Mouse (Mus musculus) heart, embryonic 12.5 days (tissue): ENCODE results near the gene Sh3bp1. TPM values are rescaled to one million over a fixed set of nuclear protein-coding genes. Genes with fewer than 3 reads are reported as not detected.

Source experiments
- ATAC-seq: fragments of 200-750 bp; cut with Nextera tagmentation; 2 replicates; pipeline ENCODE4 v1.8.0; 2017; ENCODE audit warnings: moderate TSS enrichment, moderate library complexity; ENCODE audit not compliant: insufficient number of reproducible peaks, low FRiP score
- H3K27ac ChIP-seq: fragments of 300-500 bp; sonication (generic); 2 replicates; pipeline ENCODE4 v1.5.1; 2016; ENCODE audit warnings: mild to moderate bottlenecking, moderate library complexity; ENCODE audit not compliant: poor library complexity, severe bottlenecking
- H3K27me3 ChIP-seq: fragments of 300-500 bp; sonication (generic); replicated peaks from 2 replicates; pipeline ENCODE4 v1.6.1; 2016; ENCODE audit warnings: mild to moderate bottlenecking, moderate library complexity
- H3K36me3 ChIP-seq: fragments of 300-500 bp; sonication (generic); 2 replicates; pipeline ENCODE4 v1.6.1; 2016; ENCODE audit warnings: mild to moderate bottlenecking, moderate library complexity
- H3K4me1 ChIP-seq: fragments of 300-500 bp; sonication (generic); replicated peaks from 2 replicates; pipeline ENCODE4 v1.6.1; 2016; ENCODE audit warnings: mild to moderate bottlenecking
- H3K4me2 ChIP-seq: fragments of 300-500 bp; sonication (generic); 2 replicates; pipeline ENCODE4 v1.6.1; 2016; ENCODE audit warnings: mild to moderate bottlenecking, moderate library complexity
- H3K4me3 ChIP-seq: fragments of 300-500 bp; sonication (generic); 2 replicates; pipeline ENCODE4 v1.5.1; 2016; ENCODE audit warnings: mild to moderate bottlenecking
- H3K9ac ChIP-seq: fragments of 300-500 bp; sonication (generic); 2 replicates; pipeline ENCODE4 v1.6.1; 2016; ENCODE audit warnings: mild to moderate bottlenecking, moderate library complexity
- H3K9me3 ChIP-seq: fragments of 300-500 bp; sonication (generic); replicated peaks from 2 replicates; pipeline ENCODE4 v1.6.1; 2016; ENCODE audit warnings: mild to moderate bottlenecking, moderate library complexity
- WGBS: fragments of 180-500 bp; shearing (Covaris S2); methylation state at CpG from one replicate; pipeline ENCODE4 v1.1.7; 2016; 5-methylcytosine and 5-hydroxymethylcytosine counted together
- polyA plus RNA-seq: library from polyadenylated mRNA; unstranded; fragments of >200 nt; fragmentation: Nextera tagmentation; extraction: Ambion mirVana; gene quantifications from 2 replicates; pipeline ENCODE4 v1.2.1, GENCODE M21; 2016

Sh3bp1 gene
- polyA plus RNA-seq, 1 experiment from 2014 or later = 26.2 TPM

DNA sequence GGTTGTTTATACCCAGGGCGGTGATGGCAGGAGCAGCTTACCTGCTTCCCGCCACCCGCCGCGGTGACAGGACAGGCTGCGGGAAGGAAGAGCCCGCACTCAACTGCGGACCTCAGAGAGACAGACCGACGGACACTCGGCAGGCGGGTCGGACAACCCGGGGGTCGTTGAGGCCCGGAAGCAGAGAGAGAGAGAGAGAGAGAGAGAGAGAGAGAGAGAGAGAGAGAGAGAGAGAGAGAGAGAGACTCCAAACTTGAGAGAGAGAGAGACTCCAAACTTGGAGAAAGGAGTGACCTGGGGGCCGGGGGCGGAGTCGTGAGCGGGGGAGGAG, 194 bp upstream of the Sh3bp1 start, which contains the start of gene Gm49510:
Gene Gm49510 (plus strand): TSS at position 259 of the 331 bp plus-strand sequence.
- WGBS = 2% methylated on average over 20 of the region's 20 CpGs
- H3K4me1 ChIP-seq = peaks cover 71% of the 10 kb centered on the region

DNA sequence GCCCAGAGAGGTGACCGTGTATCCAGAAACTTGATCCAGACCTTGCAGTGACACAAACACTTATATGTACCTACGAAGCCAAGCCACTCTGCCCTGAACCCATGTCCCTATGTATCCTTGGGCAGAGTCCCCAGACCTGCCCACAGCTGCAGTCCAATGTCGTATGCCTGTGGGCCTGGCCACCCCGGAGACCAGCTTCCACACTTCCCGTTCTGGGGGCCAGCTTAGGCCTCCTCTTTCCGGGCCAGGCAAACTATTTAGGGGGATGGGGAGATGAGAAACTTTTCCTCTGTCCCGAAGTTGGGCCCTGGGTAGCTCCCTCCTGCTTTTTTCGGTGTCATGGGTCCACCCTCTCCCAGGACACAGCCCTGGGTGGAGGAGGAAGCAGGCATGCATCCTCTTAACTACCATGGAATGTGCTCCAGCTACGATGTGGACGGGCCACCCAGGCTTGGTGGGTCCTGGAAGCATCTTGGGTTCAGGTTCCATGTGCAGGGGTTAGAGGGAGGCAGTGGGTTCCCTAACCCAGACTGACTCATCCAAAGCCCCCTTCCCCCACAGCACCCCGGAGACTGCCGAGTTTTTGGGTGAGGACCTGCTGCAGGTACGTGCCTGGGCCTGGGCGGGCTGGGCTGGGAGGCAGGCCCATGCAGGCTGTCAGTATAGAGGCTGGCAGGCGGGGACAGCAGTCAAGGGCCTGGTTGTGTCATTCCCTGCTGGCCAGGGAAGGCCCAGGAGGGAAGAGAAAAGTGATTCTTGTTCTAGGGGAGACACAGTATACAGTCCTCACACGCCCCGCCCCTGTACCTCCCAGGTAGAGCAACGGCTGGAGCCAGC, 1.2 kb downstream of the Sh3bp1 start:
- H3K4me1 ChIP-seq = peaks cover 57% of the 10 kb centered on the region
- peak overlapping the region; percentile 84 for H3K9ac ChIP-seq
- H3K27ac ChIP-seq = peak overlapping the region; percentile 59
- no peak for ATAC-seq
- H3K36me3 ChIP-seq = peaks cover 44% of the 10 kb centered on the region
- no peaks in the 10 kb centered on the region for H3K9me3 ChIP-seq
- H3K4me2 ChIP-seq = peak overlapping the region; percentile 80
- no peaks in the 10 kb centered on the region for H3K27me3 ChIP-seq
- H3K4me3 ChIP-seq = peak overlapping the region; percentile 79
- 15% methylated on average over 18 of the region's 18 CpGs for WGBS

More for the DNA sequence above, 194 bp upstream of the Sh3bp1 start, which contains the start of gene Gm49510:
- Histone ChIP-seq H3K4me2 (peak within 1 kb of the TSS; percentile 80), H3K9me3 (no peaks in the 10 kb centered on the region), H3K27me3 (no peaks in the 10 kb centered on the region), H3K4me3 (peak within 1 kb of the TSS; percentile 79), H3K27ac (peak within 1 kb of the TSS; percentile 64), H3K9ac (peak within 1 kb of the TSS; percentile 84), H3K36me3 (peaks cover 37% of the 10 kb centered on the region)
- no peak for ATAC-seq

DNA sequence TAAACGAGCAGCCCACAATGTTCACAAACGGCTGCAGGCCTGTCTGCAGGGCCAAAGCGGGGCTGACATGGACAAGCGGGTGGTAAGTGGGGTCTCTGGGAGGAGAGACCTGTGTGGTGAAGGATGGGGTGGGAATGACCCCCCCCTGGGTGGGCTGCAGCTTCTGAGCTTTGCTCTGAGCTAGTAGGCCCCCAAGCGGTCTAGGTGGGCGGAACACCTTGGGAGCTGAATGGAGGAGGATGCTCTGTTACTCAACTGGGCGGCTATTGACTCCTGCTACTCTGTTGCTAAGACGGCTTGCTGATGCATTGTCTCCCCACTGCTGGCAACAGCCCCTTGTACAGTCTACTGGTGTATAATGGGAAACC, 1.8 kb downstream of the Sh3bp1 start:
- Histone ChIP-seq H3K27me3 (no peaks in the 10 kb centered on the region), H3K9ac (peak overlapping the region; percentile 84), H3K4me3 (peak overlapping the region; percentile 79; the same call in 1 of the 2 replicates), H3K4me1 (peaks cover 52% of the 10 kb centered on the region), H3K27ac (no peak overlapping the region; the same call in 1 of the 2 replicates), H3K4me2 (peak overlapping the region; percentile 80), H3K9me3 (no peaks in the 10 kb centered on the region), H3K36me3 (peaks cover 48% of the 10 kb centered on the region)
- ATAC-seq = no peak
- 60% methylated on average over 8 of the region's 8 CpGs for WGBS

DNA sequence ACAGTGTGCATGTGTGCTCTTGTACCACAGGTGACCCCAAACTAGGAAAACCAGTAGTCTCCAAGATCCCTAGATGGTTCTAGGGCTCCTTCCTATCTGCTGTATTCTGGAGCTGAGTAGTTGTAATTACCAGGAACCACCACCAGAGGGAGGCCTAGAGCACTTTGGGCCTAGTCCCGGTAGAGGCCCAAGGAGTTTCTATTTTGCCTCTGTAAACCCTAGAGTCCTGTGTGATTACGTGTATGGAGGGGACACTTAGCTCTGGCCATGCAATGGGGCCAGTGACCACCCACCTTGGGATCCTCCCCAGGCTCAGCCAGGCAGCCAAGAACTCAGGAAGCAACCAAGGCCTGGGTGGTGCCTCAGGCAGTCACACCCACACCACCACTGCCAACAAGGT, 3.7 kb downstream of the Sh3bp1 start:
- ATAC-seq = no peak; the same call in 1 of the 2 replicates
- Histone ChIP-seq H3K27me3 (no peaks in the 10 kb centered on the region), H3K9ac (0 out of 2 replicates have a peak overlapping the region, but pooled peaks have one; percentile 31), H3K36me3 (peaks cover 67% of the 10 kb centered on the region), H3K27ac (no peak overlapping the region), H3K9me3 (no peaks in the 10 kb centered on the region), H3K4me1 (peaks cover 35% of the 10 kb centered on the region), H3K4me2 (no peak overlapping the region), H3K4me3 (no peak overlapping the region)
- WGBS = 13% methylated on average over 2 of the region's 2 CpGs

DNA sequence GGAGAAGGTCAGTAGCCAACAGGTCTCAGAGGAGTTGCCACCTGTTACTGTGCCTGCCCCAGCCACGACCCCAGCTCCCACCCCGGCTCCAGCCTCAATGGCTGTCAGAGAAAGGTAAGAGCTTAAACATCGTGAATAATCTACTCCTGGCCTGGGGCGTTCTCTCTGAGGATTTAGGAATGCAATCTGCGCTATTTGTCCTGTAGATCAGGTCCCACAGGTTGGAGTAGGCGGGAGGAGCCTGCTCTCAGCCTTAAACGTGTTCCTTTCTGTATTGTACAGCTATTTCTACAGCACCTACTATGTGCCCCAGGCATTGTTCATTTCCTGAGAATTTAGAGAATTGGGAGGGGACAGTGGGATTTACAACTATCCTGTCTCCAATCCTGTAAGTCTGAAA, 8.8 kb downstream of the Sh3bp1 start:
- Histone ChIP-seq H3K27me3 (no peaks in the 10 kb centered on the region), H3K9ac (no peak overlapping the region), H3K9me3 (no peaks in the 10 kb centered on the region), H3K27ac (no peak overlapping the region), H3K4me1 (peaks cover 2% of the 10 kb centered on the region), H3K4me2 (no peak overlapping the region), H3K4me3 (no peak overlapping the region), H3K36me3 (peaks cover 85% of the 10 kb centered on the region)
- ATAC-seq = no peak
- 86% methylated on average over 7 of the region's 7 CpGs for WGBS

DNA sequence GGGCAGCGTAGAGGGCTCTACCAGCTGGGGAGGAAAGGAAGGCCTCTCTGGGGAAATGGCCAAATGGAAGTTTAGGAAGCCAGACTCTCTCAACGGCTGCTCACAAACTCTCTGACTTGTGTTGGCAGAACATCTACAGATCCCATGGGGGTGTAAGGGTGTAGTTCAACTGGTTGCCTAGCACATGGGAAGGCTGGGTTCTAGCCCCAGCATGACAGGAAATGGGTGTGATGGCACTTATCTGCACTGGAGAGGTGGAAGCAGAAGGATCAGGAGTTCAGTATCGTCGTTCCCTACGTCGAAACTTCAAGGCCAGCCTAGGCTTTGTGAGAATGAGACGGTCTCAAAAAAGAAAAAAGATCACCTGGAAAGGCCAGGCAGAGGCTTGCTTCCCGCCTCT, 9.4 kb downstream of the Sh3bp1 start:
- WGBS = 73% methylated on average over 8 of the region's 8 CpGs
- Histone ChIP-seq H3K4me3 (no peak overlapping the region), H3K27me3 (no peaks in the 10 kb centered on the region), H3K36me3 (peaks cover 80% of the 10 kb centered on the region), H3K4me1 (no peaks in the 10 kb centered on the region), H3K9me3 (no peaks in the 10 kb centered on the region), H3K4me2 (no peak overlapping the region), H3K27ac (no peak overlapping the region), H3K9ac (no peak overlapping the region)
- no peak for ATAC-seq

DNA sequence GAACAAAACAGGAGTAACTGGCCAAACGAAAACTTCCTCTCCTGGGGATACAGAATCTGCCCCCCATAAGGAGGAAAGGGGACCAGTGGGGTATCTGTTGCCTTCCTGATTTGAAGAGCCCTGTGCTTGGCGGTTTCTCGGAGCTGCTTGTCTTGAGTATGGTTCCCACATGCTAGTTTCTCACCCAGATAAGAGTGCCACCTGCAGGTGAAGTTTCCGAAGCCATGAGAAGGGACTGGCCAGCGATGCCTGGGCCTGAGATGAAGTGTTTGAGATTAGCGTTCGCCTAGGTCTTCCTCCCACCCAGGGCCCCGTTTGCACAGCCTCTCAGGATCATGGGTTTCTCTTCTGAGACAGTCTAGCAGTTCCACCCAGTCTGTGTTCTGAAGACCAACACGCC, 12.5 kb downstream of the Sh3bp1 start:
- no peak overlapping the region for H3K4me2 ChIP-seq
- WGBS = 38% methylated on average over 9 of the region's 9 CpGs
- no peak overlapping the region for H3K4me3 ChIP-seq
- ATAC-seq = no peak
- H3K4me1 ChIP-seq = peaks cover 24% of the 10 kb centered on the region
- peaks cover 49% of the 10 kb centered on the region for H3K36me3 ChIP-seq
- no peaks in the 10 kb centered on the region for H3K9me3 ChIP-seq
- H3K27me3 ChIP-seq = no peaks in the 10 kb centered on the region
- H3K9ac ChIP-seq = no peak overlapping the region
- no peak overlapping the region for H3K27ac ChIP-seq

DNA sequence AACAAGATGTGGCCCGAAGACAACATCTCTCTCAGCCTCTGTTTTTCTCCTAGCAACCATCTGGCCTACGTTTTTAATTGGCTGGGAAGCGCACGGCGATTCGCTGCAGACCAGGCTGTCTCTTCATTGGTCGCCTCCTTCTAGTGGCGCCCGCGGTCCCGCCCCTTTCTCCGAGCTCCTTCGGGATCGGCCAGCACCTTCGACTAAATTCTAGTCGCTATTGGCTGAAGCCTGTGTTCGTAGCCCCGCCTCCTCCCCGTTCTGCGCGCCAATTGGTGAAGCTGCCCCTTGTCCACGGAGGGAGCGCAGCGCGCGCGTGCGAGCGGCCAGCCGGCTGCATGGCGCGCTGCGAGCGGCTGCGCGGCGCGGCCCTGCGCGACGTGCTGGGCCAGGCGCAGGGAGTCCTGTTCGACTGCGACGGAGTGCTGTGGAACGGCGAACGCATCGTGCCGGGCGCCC, 14.1 kb downstream of the Sh3bp1 start, which contains the start of gene Pdxp:
Gene Pdxp (plus strand): TSS at position 288 of the 459 bp plus-strand sequence.
- H3K4me1 ChIP-seq = peaks cover 24% of the 10 kb centered on the region
- under 1% methylated on average over 51 of the region's 51 CpGs for WGBS
- no peaks in the 10 kb centered on the region for H3K9me3 ChIP-seq
- peak; percentile 90 for ATAC-seq
- H3K36me3 ChIP-seq = peaks cover 41% of the 10 kb centered on the region
- H3K4me2 ChIP-seq = peak within 1 kb of the TSS; percentile 94
- peak within 1 kb of the TSS; percentile 65 for H3K4me3 ChIP-seq
- peak within 1 kb of the TSS; percentile 70 for H3K27ac ChIP-seq
- H3K9ac ChIP-seq = peak within 1 kb of the TSS; percentile 85
- no peaks in the 10 kb centered on the region for H3K27me3 ChIP-seq

DNA sequence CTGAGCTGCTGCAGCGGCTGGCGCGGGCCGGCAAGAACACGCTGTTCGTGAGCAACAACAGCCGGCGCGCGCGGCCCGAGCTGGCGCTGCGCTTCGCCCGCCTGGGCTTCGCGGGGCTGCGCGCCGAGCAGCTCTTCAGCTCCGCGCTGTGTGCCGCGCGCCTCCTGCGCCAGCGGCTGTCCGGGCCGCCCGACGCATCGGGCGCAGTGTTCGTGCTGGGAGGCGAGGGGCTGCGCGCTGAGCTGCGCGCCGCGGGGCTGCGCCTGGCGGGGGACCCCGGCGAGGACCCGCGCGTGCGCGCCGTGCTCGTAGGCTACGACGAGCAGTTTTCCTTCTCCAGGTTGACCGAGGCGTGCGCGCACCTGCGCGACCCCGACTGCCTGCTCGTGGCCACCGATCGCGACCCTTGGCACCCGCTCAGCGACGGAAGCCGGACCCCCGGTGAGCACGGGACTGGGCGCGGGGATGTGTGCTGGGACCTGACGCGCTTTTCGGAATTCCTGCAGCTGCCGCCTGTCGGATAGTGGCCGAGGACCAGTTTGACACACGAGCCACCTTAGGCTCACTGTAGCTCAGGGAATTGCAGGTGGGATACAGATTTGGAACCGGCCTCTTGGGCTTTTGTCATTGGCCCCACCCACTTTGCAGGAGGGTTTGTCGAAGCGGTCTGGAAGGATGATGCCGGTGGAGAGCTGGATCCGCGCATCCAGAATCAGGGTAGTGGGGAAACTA, 14.7 kb downstream of the Sh3bp1 start:
- peak overlapping the region; percentile 65 for H3K4me3 ChIP-seq
- no peaks in the 10 kb centered on the region for H3K27me3 ChIP-seq
- under 1% methylated on average over 87 of the region's 87 CpGs for WGBS
- H3K4me2 ChIP-seq = peak overlapping the region; percentile 94
- H3K27ac ChIP-seq = peak overlapping the region; percentile 70
- H3K36me3 ChIP-seq = peaks cover 40% of the 10 kb centered on the region
- ATAC-seq = peak; percentile 54
- peaks cover 24% of the 10 kb centered on the region for H3K4me1 ChIP-seq
- peak overlapping the region; percentile 85 for H3K9ac ChIP-seq
- H3K9me3 ChIP-seq = no peaks in the 10 kb centered on the region

DNA sequence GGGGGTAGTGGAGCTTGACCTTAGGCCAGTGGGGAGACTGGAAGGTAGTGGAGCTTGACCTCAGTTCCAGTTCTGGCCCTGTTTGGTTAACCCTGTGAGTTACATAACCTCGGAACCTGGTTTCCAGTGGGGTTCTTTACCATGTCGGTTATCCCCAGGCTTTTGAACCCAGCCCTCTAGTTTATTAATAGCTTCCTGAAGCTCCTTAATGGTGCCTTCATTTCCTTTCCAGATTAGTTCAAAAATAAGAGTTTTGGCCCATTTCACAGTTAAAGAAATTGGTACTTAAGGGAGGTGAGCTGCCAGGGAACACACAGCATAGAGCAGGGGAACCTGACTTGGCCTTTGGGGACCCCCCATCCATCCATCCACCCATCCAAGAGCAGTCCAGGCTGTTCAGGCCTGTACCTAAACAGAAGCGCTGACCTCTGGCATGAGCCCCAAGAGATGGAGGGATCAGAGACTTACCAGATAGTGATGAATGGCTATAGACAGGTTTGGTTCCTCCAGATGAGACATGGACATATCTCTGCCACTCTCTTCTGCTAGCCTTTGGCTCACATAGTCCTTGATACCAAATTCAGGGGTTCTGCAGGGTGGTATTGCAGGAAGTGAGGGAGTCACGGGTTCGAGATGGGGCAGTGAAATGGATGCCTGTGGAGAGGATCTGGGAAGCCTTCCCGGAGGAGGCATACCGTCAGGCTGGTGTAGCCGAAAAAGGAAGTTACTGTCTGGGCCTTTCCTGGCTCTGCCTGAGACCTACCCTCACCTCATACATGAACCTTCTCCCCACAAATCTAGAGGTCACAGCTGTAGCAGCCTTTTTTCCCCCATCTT, 15.5 kb downstream of the Sh3bp1 start:
- no peaks in the 10 kb centered on the region for H3K27me3 ChIP-seq
- H3K9me3 ChIP-seq = no peaks in the 10 kb centered on the region
- H3K27ac ChIP-seq = no peak overlapping the region
- H3K4me1 ChIP-seq = peaks cover 30% of the 10 kb centered on the region
- peak overlapping the region; percentile 94 for H3K4me2 ChIP-seq
- 50% methylated on average over 8 of the region's 8 CpGs for WGBS
- no peak for ATAC-seq
- H3K36me3 ChIP-seq = peaks cover 34% of the 10 kb centered on the region
- H3K9ac ChIP-seq = peak overlapping the region; percentile 85
- H3K4me3 ChIP-seq = peak overlapping the region; percentile 65
